Mouse (Mus musculus) megakaryocyte, embryonic 14.5 days (primary cell): Measurements from ENCODE around the gene Rps19bp1.

Experiments used
- FLI1 ChIP-seq: IDR thresholded peaks from 2 replicates; pipeline ENCODE4 v1.6.1; 2012; ENCODE audit warnings: low read length, inconsistent platforms, mixed read lengths
- GATA1 ChIP-seq: IDR thresholded peaks from 3 replicates; pipeline ENCODE4 v1.6.1; 2012; ENCODE audit warnings: mixed read lengths, low read length, inconsistent platforms, borderline replicate concordance

DNA sequence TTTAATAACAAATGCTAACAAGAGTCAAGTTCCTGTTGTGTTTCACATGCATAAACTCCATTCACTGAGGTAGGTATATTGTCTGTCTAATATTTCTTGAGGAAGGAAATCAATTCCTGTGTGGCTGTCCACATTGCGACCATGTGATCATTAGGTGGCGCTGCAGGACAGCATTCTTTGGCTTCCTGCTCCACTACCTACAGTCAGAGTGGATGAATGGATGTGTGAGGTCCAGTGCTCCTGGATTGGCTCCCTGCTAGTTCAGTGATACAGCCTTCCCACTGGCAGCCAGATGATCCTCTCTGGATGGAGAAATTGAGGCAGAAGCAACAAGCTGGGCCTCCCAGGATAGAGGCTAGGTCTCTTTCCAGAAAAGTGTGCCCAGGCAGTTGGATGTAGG, 2.2 kb upstream of the Rps19bp1 start:
- no peak for TF ChIP-seq GATA1
- no peak for TF ChIP-seq FLI1
